In genomic region chr7:58709306-58709705, GRCm38 (mm10) we compare ENCODE assay signal across 15 mouse cellular contexts.
"Had no signal": no experiment of that assay in that cellular context is flagged by ENCODE, and none has a peak within 500 bp of the region (broad histone marks: within the 10 kb centered on the region; RNA-seq: fewer than 3 reads in every experiment).

No protein-coding gene starts in this region.

- H3K4me2 ChIP-seq: liver, embryonic 11.5 days; liver, embryonic 15.5 days; neural tube, embryonic 15.5 days had no signal

- H3K36me3 ChIP-seq: limb, embryonic 10.5 days; liver, embryonic 15.5 days; neural tube, embryonic 15.5 days had no signal

- H3K4me3 ChIP-seq: left cerebral cortex, adult 2 months; limb, embryonic 10.5 days; liver, embryonic 15.5 days; myocyte; neural tube, embryonic 15.5 days had no signal

- H3K4me1 ChIP-seq: limb, embryonic 10.5 days; liver, embryonic 15.5 days; neural tube, embryonic 15.5 days had no signal

- H3K9ac ChIP-seq: liver, embryonic 15.5 days; neural tube, embryonic 15.5 days had no signal

- H3K27me3 ChIP-seq: liver, embryonic 15.5 days; neural tube, embryonic 15.5 days had no signal

- DNase-seq: kidney, postnatal 25 days; lung, adult 2 months; lung, postnatal 36 days; midbrain, embryonic 14.5 days; right cerebral cortex, adult 18-20 months; spleen, adult 18-20 months; thymus, adult 18-20 months; thymus, postnatal 14 days had no signal

- ATAC-seq: lung, postnatal 0 days had no signal

- H3K27ac ChIP-seq: left cerebral cortex, adult 2 months; limb, embryonic 10.5 days; liver, embryonic 15.5 days; neural tube, embryonic 15.5 days had no signal

- H3K9me3 ChIP-seq: limb, embryonic 10.5 days; liver, embryonic 15.5 days; neural tube, embryonic 15.5 days had no signal
